Mouse (Mus musculus): Measurements from ENCODE around the gene Zbtb33. TPM values are rescaled to one million over a fixed set of nuclear protein-coding genes. Genes with fewer than 3 reads are reported as not detected.
A peak's percentile ranks its signal among the peaks of the same experiment; 100 is the strongest.
"Not testable (repeated sequence)": the region's sequence is repeated elsewhere in the genome, so short reads cannot be mapped to it uniquely, and the experiment has no call there.

Zbtb33 gene
- polyA plus RNA-seq (2015; fragmentation: Nextera tagmentation; extraction: Ambion mirVana) = 2.8 and 2.9 TPM in 2 replicates

- Histone ChIP-seq H3K9ac (ENCODE audit: low read length) (peak within 1 kb of the TSS; percentile 84), H3K4me3 (replicated peaks; ENCODE audit: low read length) (peak within 1 kb of the TSS; percentile 63), H3K4me2 (ENCODE audit: low read depth, low read length) (peak within 1 kb of the TSS; percentile 62), H3K27me3 (ENCODE audit: control insufficient read depth, insufficient read depth, low read length) (no peaks in the 10 kb centered on the region), H3K4me1 (ENCODE audit: control insufficient read depth, insufficient read depth, low read length) (no peaks in the 10 kb centered on the region; the same call in 1 of the 2 replicates), H3K36me3 (ENCODE audit: control insufficient read depth, insufficient read depth, low read length) (no peaks in the 10 kb centered on the region), H3K9me3 (replicated peaks; ENCODE audit: control insufficient read depth, low read length) (no peaks in the 10 kb centered on the region), H3K27ac (ENCODE audit: low read length) (peak within 1 kb of the TSS; percentile 87)
- 15% methylated on average over 71 of the region's 72 CpGs for WGBS
- peak; percentile 95 for ATAC-seq (ENCODE audit: insufficient read depth, low FRiP score)
Observed at GRCm38 (mm10) chrX:38189552-38190457, at the start of gene Zbtb33. Zbtb33 (plus strand) TSS chrX:38189793.

- no peaks in the 10 kb centered on the region for H3K4me1 ChIP-seq (ENCODE audit: control insufficient read depth, insufficient read depth, low read length)
- no peak overlapping the region for H3K27ac ChIP-seq (ENCODE audit: low read length)
- no peak for ATAC-seq (ENCODE audit: insufficient read depth, low FRiP score)
- H3K36me3 ChIP-seq (ENCODE audit: control insufficient read depth, insufficient read depth, low read length) = no peaks in the 10 kb centered on the region
- no peak overlapping the region for H3K4me3 ChIP-seq (replicated peaks; ENCODE audit: low read length)
- H3K4me2 ChIP-seq (ENCODE audit: low read depth, low read length) = no peak overlapping the region
- no peak overlapping the region for H3K9ac ChIP-seq (ENCODE audit: low read length)
- no peaks in the 10 kb centered on the region for H3K9me3 ChIP-seq (replicated peaks; ENCODE audit: control insufficient read depth, low read length)
- no peaks in the 10 kb centered on the region for H3K27me3 ChIP-seq (ENCODE audit: control insufficient read depth, insufficient read depth, low read length)
- 68% methylated on average over 1 of the region's 1 CpGs for WGBS
Observed at GRCm38 (mm10) chrX:38159097-38159496, 30.5 kb upstream of the Zbtb33 start.

GRCm38 (mm10) chrX:38165315-38165714 is 24.3 kb upstream of the Zbtb33 start:
- no peak overlapping the region for H3K4me2 ChIP-seq (ENCODE audit: low read depth, low read length)
- no peak overlapping the region for H3K9ac ChIP-seq (ENCODE audit: low read length)
- H3K27ac ChIP-seq (ENCODE audit: low read length) = no peak overlapping the region
- WGBS = 83% methylated on average over 3 of the region's 3 CpGs
- no peak for ATAC-seq (ENCODE audit: insufficient read depth, low FRiP score)
- H3K4me1 ChIP-seq (ENCODE audit: control insufficient read depth, insufficient read depth, low read length) = no peaks in the 10 kb centered on the region
- no peaks in the 10 kb centered on the region for H3K36me3 ChIP-seq (ENCODE audit: control insufficient read depth, insufficient read depth, low read length)
- H3K9me3 ChIP-seq (replicated peaks; ENCODE audit: control insufficient read depth, low read length) = no peaks in the 10 kb centered on the region
- no peaks in the 10 kb centered on the region for H3K27me3 ChIP-seq (ENCODE audit: control insufficient read depth, insufficient read depth, low read length)
- H3K4me3 ChIP-seq (replicated peaks; ENCODE audit: low read length) = no peak overlapping the region

GRCm38 (mm10) chrX:38166064-38166463 is 23.5 kb upstream of the Zbtb33 start:
- H3K9ac ChIP-seq (ENCODE audit: low read length) = no peak overlapping the region
- H3K27ac ChIP-seq (ENCODE audit: low read length) = no peak overlapping the region
- no peaks in the 10 kb centered on the region for H3K4me1 ChIP-seq (ENCODE audit: control insufficient read depth, insufficient read depth, low read length)
- no peaks in the 10 kb centered on the region for H3K9me3 ChIP-seq (replicated peaks; ENCODE audit: control insufficient read depth, low read length)
- H3K4me3 ChIP-seq (replicated peaks; ENCODE audit: low read length) = no peak overlapping the region
- H3K4me2 ChIP-seq (ENCODE audit: low read depth, low read length) = no peak overlapping the region
- WGBS = 73% methylated on average over 9 of the region's 9 CpGs
- no peak for ATAC-seq (ENCODE audit: insufficient read depth, low FRiP score)
- no peaks in the 10 kb centered on the region for H3K27me3 ChIP-seq (ENCODE audit: control insufficient read depth, insufficient read depth, low read length)
- H3K36me3 ChIP-seq (ENCODE audit: control insufficient read depth, insufficient read depth, low read length) = no peaks in the 10 kb centered on the region

- no peaks in the 10 kb centered on the region for H3K9me3 ChIP-seq (replicated peaks; ENCODE audit: control insufficient read depth, low read length)
- ATAC-seq (ENCODE audit: insufficient read depth, low FRiP score) = no peak
- H3K27me3 ChIP-seq (ENCODE audit: control insufficient read depth, insufficient read depth, low read length) = no peaks in the 10 kb centered on the region
- H3K27ac ChIP-seq (ENCODE audit: low read length) = no peak overlapping the region
- no peaks in the 10 kb centered on the region for H3K36me3 ChIP-seq (ENCODE audit: control insufficient read depth, insufficient read depth, low read length)
- no peak overlapping the region for H3K9ac ChIP-seq (ENCODE audit: low read length)
- 78% methylated on average over 4 of the region's 4 CpGs for WGBS
- no peaks in the 10 kb centered on the region for H3K4me1 ChIP-seq (ENCODE audit: control insufficient read depth, insufficient read depth, low read length)
- H3K4me2 ChIP-seq (ENCODE audit: low read depth, low read length) = no peak overlapping the region
- H3K4me3 ChIP-seq (replicated peaks; ENCODE audit: low read length) = no peak overlapping the region
Observed at GRCm38 (mm10) chrX:38166592-38166991, 23.0 kb upstream of the Zbtb33 start.

GRCm38 (mm10) chrX:38179891-38180310 is 9.7 kb upstream of the Zbtb33 start:
- H3K9me3 ChIP-seq (replicated peaks; ENCODE audit: control insufficient read depth, low read length); H3K4me1 ChIP-seq (ENCODE audit: control insufficient read depth, insufficient read depth, low read length); ATAC-seq (ENCODE audit: insufficient read depth, low FRiP score); H3K27ac ChIP-seq (ENCODE audit: low read length); H3K27me3 ChIP-seq (ENCODE audit: control insufficient read depth, insufficient read depth, low read length); H3K36me3 ChIP-seq (ENCODE audit: control insufficient read depth, insufficient read depth, low read length): not testable (repeated sequence)
- Histone ChIP-seq H3K4me2 (ENCODE audit: low read depth, low read length) (peak overlapping the region; percentile 38), H3K4me3 (replicated peaks; ENCODE audit: low read length) (peak overlapping the region; percentile 35), H3K9ac (ENCODE audit: low read length) (peak overlapping the region; percentile 57; the same call in 1 of the 2 replicates)
- 32% methylated on average over 19 of the region's 19 CpGs for WGBS

GRCm38 (mm10) chrX:38180656-38181607 is 8.7 kb upstream of the Zbtb33 start:
- Histone ChIP-seq H3K36me3 (ENCODE audit: control insufficient read depth, insufficient read depth, low read length) (no peaks in the 10 kb centered on the region), H3K4me2 (ENCODE audit: low read depth, low read length) (peak overlapping the region; percentile 65), H3K9me3 (replicated peaks; ENCODE audit: control insufficient read depth, low read length) (no peaks in the 10 kb centered on the region), H3K27me3 (ENCODE audit: control insufficient read depth, insufficient read depth, low read length) (no peaks in the 10 kb centered on the region), H3K9ac (ENCODE audit: low read length) (peak overlapping the region; percentile 54), H3K4me3 (replicated peaks; ENCODE audit: low read length) (peak overlapping the region; percentile 50), H3K4me1 (ENCODE audit: control insufficient read depth, insufficient read depth, low read length) (no peaks in the 10 kb centered on the region), H3K27ac (ENCODE audit: low read length) (peak overlapping the region; percentile 42)
- WGBS = 17% methylated on average over 38 of the region's 38 CpGs
- peak; percentile 75 for ATAC-seq (ENCODE audit: insufficient read depth, low FRiP score)

GRCm38 (mm10) chrX:38181608-38182258 is 7.9 kb upstream of the Zbtb33 start:
- 15% methylated on average over 12 of the region's 15 CpGs for WGBS
- ATAC-seq (ENCODE audit: insufficient read depth, low FRiP score) = peak; percentile 70; the same call in 1 of the 2 replicates
- Histone ChIP-seq H3K4me3 (replicated peaks; ENCODE audit: low read length) (peak overlapping the region; percentile 50), H3K4me1 (ENCODE audit: control insufficient read depth, insufficient read depth, low read length) (no peaks in the 10 kb centered on the region), H3K27me3 (ENCODE audit: control insufficient read depth, insufficient read depth, low read length) (no peaks in the 10 kb centered on the region), H3K9ac (ENCODE audit: low read length) (no peak overlapping the region), H3K4me2 (ENCODE audit: low read depth, low read length) (peak overlapping the region; percentile 65), H3K9me3 (replicated peaks; ENCODE audit: control insufficient read depth, low read length) (no peaks in the 10 kb centered on the region), H3K27ac (ENCODE audit: low read length) (no peak overlapping the region), H3K36me3 (ENCODE audit: control insufficient read depth, insufficient read depth, low read length) (no peaks in the 10 kb centered on the region)
